Mouse (Mus musculus) C2C12 (cell line): ENCODE data around the gene Smtnl2.

Experiments used
- CEBPB ChIP-seq: IDR thresholded peaks from one replicate; pipeline ENCODE4 v1.6.1; 2011; ENCODE audit warnings: low read depth, mild to moderate bottlenecking, control low read depth, moderate library complexity
- CTCF ChIP-seq: IDR thresholded peaks from one replicate; pipeline ENCODE4 v1.5.1; 2011; ENCODE audit not compliant: control insufficient read depth, insufficient read depth, insufficient read length

GRCm38 (mm10) chr11:72391181-72391580 lies 20.3 kb downstream of the Smtnl2 start:
- TF ChIP-seq CEBPB = no peak
- no peak for TF ChIP-seq CTCF
